Mouse (Mus musculus) ES-Bruce4 (cell line): Measurements from ENCODE around the gene Tead3.

Source experiments
- CTCF ChIP-seq: IDR thresholded peaks from one replicate; pipeline ENCODE4 v1.8.1; 2011; ENCODE audit warnings: low read depth, low read length
- EP300 ChIP-seq: IDR thresholded peaks from 2 replicates; pipeline ENCODE4 v1.6.1; 2011; ENCODE audit warnings: low read depth, low read length; ENCODE audit not compliant: insufficient read depth

DNA sequence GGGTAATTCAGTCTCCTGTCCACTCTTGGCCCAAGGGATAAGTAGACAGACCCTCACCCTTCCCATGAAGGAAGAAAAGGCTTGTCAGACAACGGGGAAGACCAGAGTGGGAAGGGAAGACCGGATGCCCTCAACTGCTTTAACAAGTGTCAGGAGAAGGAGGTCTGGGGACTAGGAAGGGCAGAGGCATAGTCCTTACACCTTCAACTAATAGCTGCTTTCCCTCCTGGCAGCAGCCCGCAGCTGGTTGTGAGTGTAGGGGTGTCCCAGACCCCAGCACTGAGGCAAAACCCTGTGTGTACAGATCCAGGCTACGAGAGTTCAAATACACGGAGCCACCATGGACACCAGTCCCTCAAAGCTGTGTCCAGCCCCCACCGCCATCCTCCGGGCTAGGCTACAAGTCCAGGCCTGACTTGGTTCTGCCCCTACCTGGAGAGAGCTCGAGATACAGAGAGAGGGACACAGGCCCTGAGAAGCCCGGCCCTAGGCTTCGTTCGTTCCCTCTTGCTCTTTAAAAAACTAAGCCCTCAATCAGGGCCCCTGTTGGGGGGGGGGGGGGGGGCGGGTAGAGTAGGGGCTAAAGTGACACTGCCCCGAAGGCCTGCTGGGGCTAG lies 1.2 kb downstream of the Tead3 start:
- no peak for TF ChIP-seq EP300
- TF ChIP-seq CTCF = no peak
